24 mouse cellular contexts compared by ENCODE assay signal in genomic region chr8:11762048-11762447, GRCm38 (mm10). TPM values are rescaled to one million over a fixed set of nuclear protein-coding genes. Genes with fewer than 3 reads are reported as not detected.
DNase-seq lines count a peak whose midpoint lies in the region; ATAC-seq and TF ChIP-seq lines count a peak whose summit lies in the region.
"Had no signal": no experiment of that assay in that cellular context is flagged by ENCODE, and none has a peak within 500 bp of the region (broad histone marks: within the 10 kb centered on the region; RNA-seq: fewer than 3 reads in every experiment).

No protein-coding gene starts in this region.

- WGBS in hindbrain, embryonic 12.5 days: 91% methylated on average over 5 of the region's 5 CpGs
- 96% methylated on average over 5 of the region's 5 CpGs for WGBS in forebrain, embryonic 14.5 days

- no peak overlapping the region for H3K9ac ChIP-seq in hindbrain, embryonic 12.5 days
- no peak overlapping the region for H3K9ac ChIP-seq in forebrain, embryonic 14.5 days (ENCODE audit: low read length)
- H3K9ac ChIP-seq: embryonic facial prominence, embryonic 13.5 days; forebrain, embryonic 15.5 days; neural tube, embryonic 15.5 days; stomach, embryonic 15.5 days had no signal

- DNase-seq in left cerebral cortex, adult 2 months (ENCODE audit: extremely low spot score in 1 of 2, low spot score in 2 of 2): no peak
- no peak for DNase-seq in left cerebral cortex, postnatal 36 days (ENCODE audit: low spot score in 2 of 2)
- DNase-seq in cerebellum, adult 11-12 months: peak; percentile 89
- DNase-seq in cerebellum, adult 9-10 months: peak; percentile 92
- DNase-seq in forebrain, embryonic 14.5 days (ENCODE audit: low spot score): no peak
- DNase-seq in frontal cortex, adult 2 months (ENCODE audit: extremely low spot score in 1 of 2, low spot score in 1 of 2): no peak
- DNase-seq: adrenal gland, postnatal 10 days; embryo, embryonic 11 days; gastrocnemius, postnatal 25 days; heart, adult 2 months; kidney, postnatal 25 days; lung, postnatal 10 days; right cerebral cortex, adult 18-20 months; thymus, postnatal 25 days had no signal

- H3K4me3 ChIP-seq in left cerebral cortex, adult 2 months: no peak overlapping the region
- no peak overlapping the region for H3K4me3 ChIP-seq in hindbrain, embryonic 12.5 days
- H3K4me3 ChIP-seq in forebrain, embryonic 14.5 days (ENCODE audit: low read depth, low read length): no peak overlapping the region
- H3K4me3 ChIP-seq: embryonic facial prominence, embryonic 13.5 days; erythroblast, embryonic 14.5 days; forebrain, embryonic 15.5 days; heart, adult 2 months; heart, embryonic 15.5 days; midbrain, embryonic 10.5 days; neural tube, embryonic 15.5 days; stomach, embryonic 15.5 days had no signal

- no peak overlapping the region for H3K4me2 ChIP-seq in hindbrain, embryonic 12.5 days (replicated peaks)
- no peak overlapping the region for H3K4me2 ChIP-seq in forebrain, embryonic 14.5 days (ENCODE audit: low read length)
- H3K4me2 ChIP-seq: embryonic facial prominence, embryonic 13.5 days; forebrain, embryonic 15.5 days; heart, embryonic 15.5 days; neural tube, embryonic 15.5 days; stomach, embryonic 15.5 days had no signal

- H3K36me3 ChIP-seq in hindbrain, embryonic 12.5 days: no peaks in the 10 kb centered on the region; the same call in 1 of the 2 replicates
- 0 out of 2 replicates have a peak, but pooled peaks cover 1% of the 10 kb centered on the region for H3K36me3 ChIP-seq in forebrain, embryonic 14.5 days (ENCODE audit: control insufficient read depth, insufficient read depth, low read length)
- H3K36me3 ChIP-seq: forebrain, embryonic 15.5 days; heart, embryonic 15.5 days; stomach, embryonic 15.5 days had no signal

- intact Hi-C loops in left cerebral cortex, adult 2 months (cut with DNase I): no loop called here
- intact Hi-C loops in left cerebral cortex, postnatal 36 days (cut with DNase I): no loop called here

- H3K9me3 ChIP-seq in hindbrain, embryonic 12.5 days (replicated peaks): no peaks in the 10 kb centered on the region
- no peaks in the 10 kb centered on the region for H3K9me3 ChIP-seq in forebrain, embryonic 14.5 days (replicated peaks; ENCODE audit: control insufficient read depth, low read length)
- H3K9me3 ChIP-seq: embryonic facial prominence, embryonic 13.5 days; forebrain, embryonic 15.5 days; heart, embryonic 15.5 days; midbrain, embryonic 10.5 days; neural tube, embryonic 15.5 days; stomach, embryonic 15.5 days had no signal

- H3K27me3 ChIP-seq in hindbrain, embryonic 12.5 days: no peaks in the 10 kb centered on the region
- no peaks in the 10 kb centered on the region for H3K27me3 ChIP-seq in forebrain, embryonic 14.5 days (replicated peaks; ENCODE audit: control insufficient read depth, insufficient read depth, low read length)
- H3K27me3 ChIP-seq: embryonic facial prominence, embryonic 13.5 days; forebrain, embryonic 15.5 days; heart, embryonic 15.5 days; neural tube, embryonic 15.5 days; stomach, embryonic 15.5 days had no signal

- TF ChIP-seq CTCF in left cerebral cortex, adult 2 months (IDR thresholded peaks at IDR 0.05): no peak

- no peak for ATAC-seq in hindbrain, embryonic 12.5 days (ENCODE audit: low FRiP score)
- ATAC-seq in forebrain, embryonic 14.5 days: no peak
- ATAC-seq: forebrain, embryonic 15.5 days; hindbrain, postnatal 0 days; intestine, embryonic 16.5 days had no signal

- H3K4me1 ChIP-seq in hindbrain, embryonic 12.5 days: peaks cover 20% of the 10 kb centered on the region
- H3K4me1 ChIP-seq in forebrain, embryonic 14.5 days (ENCODE audit: control insufficient read depth, insufficient read depth, low read length): peaks cover 14% of the 10 kb centered on the region

- peak overlapping the region; percentile 52 for H3K27ac ChIP-seq in left cerebral cortex, adult 2 months
- no peak overlapping the region for H3K27ac ChIP-seq in hindbrain, embryonic 12.5 days
- no peak overlapping the region for H3K27ac ChIP-seq in forebrain, embryonic 14.5 days (ENCODE audit: low read depth, low read length)
- H3K27ac ChIP-seq: embryonic facial prominence, embryonic 13.5 days; forebrain, embryonic 15.5 days; heart, adult 2 months; heart, embryonic 15.5 days; hindbrain, postnatal 0 days; midbrain, embryonic 10.5 days; neural tube, embryonic 15.5 days; stomach, embryonic 15.5 days had no signal

RNA-seq across cellular contexts. Expression of gene Arhgef7, which starts 34.5 kb away (rescaled TPM):
- 100 to 1,000 TPM; 129 to 140 TPM for total RNA-seq in left cerebral cortex, adult 2 months (2021)
- total RNA-seq in left cerebral cortex, postnatal 36 days (2021): 100 to 1,000 TPM; 112 to 145 TPM
- 73.9 and 85.1 TPM in 2 replicates for polyA plus RNA-seq in hindbrain, embryonic 12.5 days (2016; fragmentation: Nextera tagmentation; extraction: Ambion mirVana)
- 62.2 and 72.7 TPM in 2 replicates for polyA plus RNA-seq in forebrain, embryonic 14.5 days (2014; fragmentation: Nextera tagmentation; extraction: Ambion mirVana)
- polyA plus RNA-seq in frontal cortex, adult 2 months (2012; rRNA removed): 85.1 and 92.8 TPM in 2 replicates

Comparison
In these comparisons a context has a peak if more than half of its experiments do, and no peak if none do; other contexts are left out.
1. DNase-seq: peak in cerebellum, adult 11-12 months (single experiment) and cerebellum, adult 9-10 months (single experiment); none in left cerebral cortex, adult 2 months (0 of 2), left cerebral cortex, postnatal 36 days (0 of 2), forebrain, embryonic 14.5 days (single experiment) and frontal cortex, adult 2 months (0 of 2).